Mouse (Mus musculus) olfactory bulb, adult 2 months (tissue): Measurements from ENCODE around the gene Rbm4b. TPM values are rescaled to one million over a fixed set of nuclear protein-coding genes. Genes with fewer than 3 reads are reported as not detected.

Experiments used
- H3K27ac ChIP-seq: fragments of 200-500 bp; 2 replicates; pipeline ENCODE4 v1.5.1; 2012; ENCODE audit warnings: low read depth, low read length; ENCODE audit not compliant: insufficient read depth
- H3K4me1 ChIP-seq: fragments of 200-500 bp; 2 replicates; pipeline ENCODE4 v1.6.1; 2012; ENCODE audit warnings: low read length; ENCODE audit not compliant: control insufficient read depth, insufficient read depth
- H3K4me3 ChIP-seq: fragments of 200-500 bp; 2 replicates; pipeline ENCODE4 v1.5.1; 2012; ENCODE audit warnings: mild to moderate bottlenecking, low read depth, low read length, moderate library complexity; ENCODE audit not compliant: insufficient read depth
- CTCF ChIP-seq: fragments of 200-500 bp; IDR thresholded peaks from 2 replicates; pipeline ENCODE4 v1.5.1; 2012; ENCODE audit warnings: low read depth, mild to moderate bottlenecking, low read length, moderate library complexity; ENCODE audit not compliant: insufficient read depth
- POLR2A ChIP-seq: fragments of 200-500 bp; IDR thresholded peaks from 2 replicates; pipeline ENCODE4 v1.6.1; 2012; ENCODE audit warnings: mild to moderate bottlenecking, low read depth, low read length, moderate library complexity; ENCODE audit not compliant: insufficient read depth
- WGBS: fragments of 180-500 bp; shearing (Covaris S2); methylation state at CpG from one replicate; pipeline ENCODE4 v1.1.7; 2018; 5-methylcytosine and 5-hydroxymethylcytosine counted together
- polyA plus RNA-seq: library from polyadenylated mRNA; stranded (reverse); fragments of >200 nt; gene quantifications from 2 replicates; pipeline ENCODE4 v1.2.4, GENCODE M21; 2012; ENCODE audit warnings: low replicate concordance; ENCODE audit not compliant: missing spikeins, insufficient read depth, insufficient read length

The Rbm4b gene
- polyA plus RNA-seq, 1 experiment, result not detected

- peak overlapping the region; percentile 12; the same call in 1 of the 2 replicates for H3K27ac ChIP-seq
- TF ChIP-seq CTCF (no peak), POLR2A (no peak)
- peaks cover 13% of the 10 kb centered on the region for H3K4me1 ChIP-seq
- 53% methylated on average over 10 of the region's 10 CpGs for WGBS
- H3K4me3 ChIP-seq, result no peak overlapping the region
Measured at GRCm38 (mm10) chr19:4741482-4741881, 14.8 kb upstream of the Rbm4b start.

- no peak for TF ChIP-seq CTCF
- TF ChIP-seq POLR2A, result no peak
- Histone ChIP-seq H3K4me1 (peaks cover 13% of the 10 kb centered on the region), H3K27ac (no peak overlapping the region), H3K4me3 (no peak overlapping the region)
- 89% methylated on average over 6 of the region's 6 CpGs for WGBS
Measured at GRCm38 (mm10) chr19:4742229-4742628, 14.1 kb upstream of the Rbm4b start.

GRCm38 (mm10) chr19:4743524-4743923, 12.8 kb upstream of the Rbm4b start:
- Histone ChIP-seq H3K4me3 (no peak overlapping the region), H3K27ac (no peak overlapping the region), H3K4me1 (peaks cover 13% of the 10 kb centered on the region)
- TF ChIP-seq POLR2A, result no peak
- peak; percentile 40; the same call in 1 of the 2 replicates for TF ChIP-seq CTCF
- 40% methylated on average over 5 of the region's 5 CpGs for WGBS

GRCm38 (mm10) chr19:4744026-4744425, 12.3 kb upstream of the Rbm4b start:
- Histone ChIP-seq H3K4me3 (no peak overlapping the region), H3K4me1 (peaks cover 13% of the 10 kb centered on the region), H3K27ac (no peak overlapping the region)
- 78% methylated on average over 14 of the region's 14 CpGs for WGBS
- TF ChIP-seq POLR2A (no peak), CTCF (no peak)

GRCm38 (mm10) chr19:4745057-4745456, 11.2 kb upstream of the Rbm4b start:
- Histone ChIP-seq H3K27ac (no peak overlapping the region), H3K4me3 (no peak overlapping the region), H3K4me1 (peaks cover 13% of the 10 kb centered on the region)
- WGBS, result 40% methylated on average over 9 of the region's 9 CpGs
- TF ChIP-seq CTCF (no peak), POLR2A (no peak)

- H3K4me1 ChIP-seq, result peaks cover 13% of the 10 kb centered on the region
- H3K27ac ChIP-seq, result no peak overlapping the region
- H3K4me3 ChIP-seq, result no peak overlapping the region
- 73% methylated on average over 10 of the region's 10 CpGs for WGBS
- TF ChIP-seq CTCF (no peak), POLR2A (no peak)
Measured at GRCm38 (mm10) chr19:4745681-4746080, 10.6 kb upstream of the Rbm4b start.

GRCm38 (mm10) chr19:4746611-4747010, 9.7 kb upstream of the Rbm4b start:
- no peak for TF ChIP-seq CTCF
- WGBS, result 64% methylated on average over 14 of the region's 14 CpGs
- H3K4me1 ChIP-seq, result peaks cover 6% of the 10 kb centered on the region; the same call in 1 of the 2 replicates
- H3K4me3 ChIP-seq, result no peak overlapping the region
- H3K27ac ChIP-seq, result no peak overlapping the region

GRCm38 (mm10) chr19:4747631-4748312, 8.5 kb upstream of the Rbm4b start:
- 87% methylated on average over 9 of the region's 9 CpGs for WGBS
- Histone ChIP-seq H3K27ac (no peak overlapping the region), H3K4me1 (no peaks in the 10 kb centered on the region), H3K4me3 (no peak overlapping the region)
- no peak for TF ChIP-seq POLR2A
- no peak for TF ChIP-seq CTCF

- no peak overlapping the region for H3K4me3 ChIP-seq
- no peak for TF ChIP-seq CTCF
- TF ChIP-seq POLR2A, result no peak
- no peaks in the 10 kb centered on the region for H3K4me1 ChIP-seq
- H3K27ac ChIP-seq, result no peak overlapping the region
- 83% methylated on average over 10 of the region's 10 CpGs for WGBS
Measured at GRCm38 (mm10) chr19:4748493-4748892, 7.8 kb upstream of the Rbm4b start.

- no peaks in the 10 kb centered on the region for H3K4me1 ChIP-seq
- WGBS, result 85% methylated on average over 6 of the region's 6 CpGs
- no peak overlapping the region for H3K27ac ChIP-seq
- TF ChIP-seq CTCF (no peak), POLR2A (no peak)
- no peak overlapping the region for H3K4me3 ChIP-seq
Measured at GRCm38 (mm10) chr19:4749975-4750374, 6.3 kb upstream of the Rbm4b start.
